Mouse (Mus musculus) heart, postnatal 4 days (tissue): Measurements from ENCODE around the gene Armc5. TPM values are rescaled to one million over a fixed set of nuclear protein-coding genes. Genes with fewer than 3 reads are reported as not detected.

ENCODE experiments used
- microRNA-seq, 2 experiments: library from miRNA; unstranded; fragments of <30 nt; microRNA quantifications; one replicate each; pipeline ENCODE4 v1.2.0; 2021 to 2022
- total RNA-seq, 2 experiments: library from RNA; stranded (reverse); gene quantifications; 2 replicates each; pipeline ENCODE4 v1.2.3; 2021

Gene Armc5
- total RNA-seq, 2 experiments from 2014 or later, result 13.3 to 13.8 TPM

Small RNA genes lying within 50 kb of the gene (microRNA-seq; reads per million reads assigned to microRNA genes)
- 0.20 to 0.35 reads per million in 2 experiments for gene Mir3103

Other genes starting within 250 kb of the Armc5 start
- 10 to 100 TPM; 28.1 to 31.9 TPM for gene Pycard, start 243.5 kb upstream of the Armc5 start, total RNA-seq
- 10 to 100 TPM; 66.9 to 69.8 TPM for gene Trim72, start 233.4 kb upstream of the Armc5 start, total RNA-seq
- 1 to 10 TPM; 1.8 to 2.5 TPM for gene Itgam, start 174.7 kb upstream of the Armc5 start, total RNA-seq
- not detected for gene Gm49368, start 174.7 kb upstream of the Armc5 start, total RNA-seq
- under 1 TPM; 0.09 to 0.19 TPM for gene Itgax, start 107.8 kb upstream of the Armc5 start, total RNA-seq
- under 1 TPM in 1 of 2 experiments, not detected in 1; 0.56 TPM for gene Itgad, start 83.0 kb upstream of the Armc5 start, total RNA-seq
- 1,000 to 10,000 TPM; 1,037 to 1,183 TPM for gene Cox6a2, start 31.0 kb upstream of the Armc5 start, total RNA-seq
- 1 to 10 TPM; 5.3 to 6.8 TPM for gene 9130023H24Rik, start 689 bp downstream of the Armc5 start, total RNA-seq
- 100 to 1,000 TPM; 101 to 108 TPM for gene Tgfb1i1, start 9.5 kb downstream of the Armc5 start, total RNA-seq
- not detected for gene Slc5a2, start 28.3 kb downstream of the Armc5 start, total RNA-seq
- 10 to 100 TPM; 12.4 to 13.1 TPM for gene BC017158, start 60.8 kb downstream of the Armc5 start, total RNA-seq
- gene Rgs10, start 181.4 kb downstream of the Armc5 start, total RNA-seq, result 1 to 10 TPM; 8.4 to 9.5 TPM
- gene Tial1, start 224.4 kb downstream of the Armc5 start, total RNA-seq, result 10 to 100 TPM; 57.6 to 66.6 TPM